Mouse (Mus musculus): ENCODE data around the gene Dnaic1. TPM values are rescaled to one million over a fixed set of nuclear protein-coding genes. Genes with fewer than 3 reads are reported as not detected.
A peak's percentile ranks its signal among the peaks of the same experiment; 100 is the strongest.
"Not testable (repeated sequence)": the region's sequence is repeated elsewhere in the genome, so short reads cannot be mapped to it uniquely, and the experiment has no call there.

Dnaic1 gene
- polyA plus RNA-seq, 1 experiment from 2014 or later = 1.0 TPM

GRCm38 (mm10) chr4:41672522-41672963 is 103.0 kb downstream of the Dnaic1 start:
- Histone ChIP-seq H3K9ac (peak overlapping the region; percentile 52), H3K36me3 (ENCODE audit: poor library complexity, severe bottlenecking) (peaks cover 34% of the 10 kb centered on the region), H3K4me1 (peaks cover 73% of the 10 kb centered on the region), H3K27ac (peak overlapping the region; percentile 91), H3K4me2 (peak overlapping the region; percentile 45), H3K27me3 (no peaks in the 10 kb centered on the region), H3K4me3 (0 out of 2 replicates have a peak overlapping the region, but pooled peaks have one; percentile 0), H3K9me3 (replicated peaks) (no peaks in the 10 kb centered on the region)
- 9% methylated on average over 8 of the region's 8 CpGs for WGBS
- no peak for ATAC-seq

GRCm38 (mm10) chr4:41673186-41673585 is 103.6 kb downstream of the Dnaic1 start:
- peak overlapping the region; percentile 52; the same call in 1 of the 2 replicates for H3K9ac ChIP-seq
- peaks cover 80% of the 10 kb centered on the region for H3K4me1 ChIP-seq
- H3K27me3 ChIP-seq = no peaks in the 10 kb centered on the region
- WGBS = 32% methylated on average over 19 of the region's 19 CpGs
- no peak overlapping the region for H3K4me3 ChIP-seq
- H3K27ac ChIP-seq = peak overlapping the region; percentile 91
- H3K9me3 ChIP-seq (replicated peaks) = no peaks in the 10 kb centered on the region
- no peak for ATAC-seq
- H3K4me2 ChIP-seq = no peak overlapping the region
- peaks cover 29% of the 10 kb centered on the region for H3K36me3 ChIP-seq (ENCODE audit: poor library complexity, severe bottlenecking)

- Histone ChIP-seq H3K4me3 (no peak overlapping the region), H3K36me3 (ENCODE audit: poor library complexity, severe bottlenecking) (peaks cover 14% of the 10 kb centered on the region; the same call in 1 of the 2 replicates), H3K4me1 (peaks cover 99% of the 10 kb centered on the region), H3K4me2 (peak overlapping the region; percentile 35), H3K9ac (peak overlapping the region; percentile 53), H3K9me3 (replicated peaks) (no peaks in the 10 kb centered on the region), H3K27me3 (no peaks in the 10 kb centered on the region), H3K27ac (peak overlapping the region; percentile 76)
- no peak for ATAC-seq
- 49% methylated on average over 17 of the region's 17 CpGs for WGBS
Observed at GRCm38 (mm10) chr4:41676248-41677005, 106.9 kb downstream of the Dnaic1 start.

- peak overlapping the region; percentile 76 for H3K27ac ChIP-seq
- peak; percentile 65 for ATAC-seq
- H3K4me1 ChIP-seq = peaks cover 97% of the 10 kb centered on the region
- H3K9me3 ChIP-seq (replicated peaks) = no peaks in the 10 kb centered on the region
- H3K36me3 ChIP-seq (ENCODE audit: poor library complexity, severe bottlenecking) = peaks cover 14% of the 10 kb centered on the region; the same call in 1 of the 2 replicates
- H3K27me3 ChIP-seq = no peaks in the 10 kb centered on the region
- no peak overlapping the region for H3K4me3 ChIP-seq
- H3K9ac ChIP-seq = peak overlapping the region; percentile 53
- peak overlapping the region; percentile 35 for H3K4me2 ChIP-seq
- WGBS = 36% methylated on average over 13 of the region's 13 CpGs
Observed at GRCm38 (mm10) chr4:41677006-41677629, 107.5 kb downstream of the Dnaic1 start.

- H3K27ac ChIP-seq = peak overlapping the region; percentile 80
- peak overlapping the region; percentile 37 for H3K9ac ChIP-seq
- peaks cover 89% of the 10 kb centered on the region for H3K4me1 ChIP-seq
- no peak for ATAC-seq
- no peaks in the 10 kb centered on the region for H3K9me3 ChIP-seq (replicated peaks)
- no peaks in the 10 kb centered on the region for H3K27me3 ChIP-seq
- H3K4me3 ChIP-seq = no peak overlapping the region
- WGBS = 69% methylated on average over 6 of the region's 6 CpGs
- H3K4me2 ChIP-seq = no peak overlapping the region
- H3K36me3 ChIP-seq (ENCODE audit: poor library complexity, severe bottlenecking) = peaks cover 14% of the 10 kb centered on the region; the same call in 1 of the 2 replicates
Observed at GRCm38 (mm10) chr4:41678863-41679262, 109.3 kb downstream of the Dnaic1 start.

GRCm38 (mm10) chr4:41679291-41679690 is 109.7 kb downstream of the Dnaic1 start:
- peak overlapping the region; percentile 37 for H3K9ac ChIP-seq

GRCm38 (mm10) chr4:41681176-41681575 is 111.6 kb downstream of the Dnaic1 start:
- 47% methylated on average over 4 of the region's 4 CpGs for WGBS
- Histone ChIP-seq H3K9ac (no peak overlapping the region), H3K4me1 (peaks cover 77% of the 10 kb centered on the region)

More at GRCm38 (mm10) chr4:41679291-41679690, 109.7 kb downstream of the Dnaic1 start:
- peaks cover 14% of the 10 kb centered on the region; the same call in 1 of the 2 replicates for H3K36me3 ChIP-seq (ENCODE audit: poor library complexity, severe bottlenecking)
- peak overlapping the region; percentile 5; the same call in 1 of the 2 replicates for H3K4me2 ChIP-seq
- H3K4me1 ChIP-seq = peaks cover 89% of the 10 kb centered on the region
- ATAC-seq = no peak
- H3K9me3 ChIP-seq (replicated peaks) = no peaks in the 10 kb centered on the region
- H3K27ac ChIP-seq = peak overlapping the region; percentile 80
- 6% methylated on average over 2 of the region's 2 CpGs for WGBS
- H3K4me3 ChIP-seq = no peak overlapping the region
- no peaks in the 10 kb centered on the region for H3K27me3 ChIP-seq

GRCm38 (mm10) chr4:41681947-41682346 is 112.4 kb downstream of the Dnaic1 start:
- H3K27me3 ChIP-seq = no peaks in the 10 kb centered on the region
- 0 out of 2 replicates have a peak, but pooled peaks cover 8% of the 10 kb centered on the region for H3K36me3 ChIP-seq (ENCODE audit: poor library complexity, severe bottlenecking)
- no peaks in the 10 kb centered on the region for H3K9me3 ChIP-seq (replicated peaks)
- no peak overlapping the region for H3K9ac ChIP-seq
- H3K4me3 ChIP-seq = no peak overlapping the region
- H3K27ac ChIP-seq = peak overlapping the region; percentile 85
- peak overlapping the region; percentile 48; the same call in 1 of the 2 replicates for H3K4me2 ChIP-seq
- 69% methylated on average over 10 of the region's 10 CpGs for WGBS
- H3K4me1 ChIP-seq = peaks cover 77% of the 10 kb centered on the region
- ATAC-seq = peak; percentile 20

More at GRCm38 (mm10) chr4:41681176-41681575, 111.6 kb downstream of the Dnaic1 start:
- no peaks in the 10 kb centered on the region for H3K27me3 ChIP-seq
- H3K4me2 ChIP-seq = no peak overlapping the region
- H3K27ac ChIP-seq = 0 out of 2 replicates have a peak overlapping the region, but pooled peaks have one; percentile 6
- H3K4me3 ChIP-seq = no peak overlapping the region
- no peaks in the 10 kb centered on the region for H3K9me3 ChIP-seq (replicated peaks)
- 0 out of 2 replicates have a peak, but pooled peaks cover 8% of the 10 kb centered on the region for H3K36me3 ChIP-seq (ENCODE audit: poor library complexity, severe bottlenecking)
- ATAC-seq = no peak

GRCm38 (mm10) chr4:41682789-41683188 is 113.2 kb downstream of the Dnaic1 start:
- WGBS = 27% methylated on average over 6 of the region's 6 CpGs
- Histone ChIP-seq H3K9me3 (replicated peaks) (no peaks in the 10 kb centered on the region), H3K27ac (peak overlapping the region; percentile 85), H3K9ac (peak overlapping the region; percentile 41), H3K4me2 (peak overlapping the region; percentile 48), H3K27me3 (no peaks in the 10 kb centered on the region), H3K36me3 (ENCODE audit: poor library complexity, severe bottlenecking) (0 out of 2 replicates have a peak, but pooled peaks cover 8% of the 10 kb centered on the region), H3K4me1 (peaks cover 77% of the 10 kb centered on the region), H3K4me3 (0 out of 2 replicates have a peak overlapping the region, but pooled peaks have one; percentile 4)
- ATAC-seq = no peak

- H3K4me1 ChIP-seq = peaks cover 75% of the 10 kb centered on the region
- WGBS = 0% methylated on average over 1 of the region's 27 CpGs
- peak; percentile 57 for ATAC-seq
- not testable (repeated sequence) for H3K9me3 ChIP-seq (replicated peaks); H3K36me3 ChIP-seq (ENCODE audit: poor library complexity, severe bottlenecking); H3K27me3 ChIP-seq; H3K9ac ChIP-seq; H3K4me3 ChIP-seq
- peak overlapping the region; percentile 85 for H3K27ac ChIP-seq
- peak overlapping the region; percentile 48 for H3K4me2 ChIP-seq
Observed at GRCm38 (mm10) chr4:41683303-41683702, 113.7 kb downstream of the Dnaic1 start.

- not testable (repeated sequence) for H3K27me3 ChIP-seq; H3K9ac ChIP-seq; H3K36me3 ChIP-seq (ENCODE audit: poor library complexity, severe bottlenecking); H3K9me3 ChIP-seq (replicated peaks)
- peak overlapping the region; percentile 43 for H3K4me2 ChIP-seq
- ATAC-seq = peak; percentile 39
- H3K4me1 ChIP-seq = peaks cover 75% of the 10 kb centered on the region
- H3K27ac ChIP-seq = peak overlapping the region; percentile 93
- 3% methylated on average over 23 of the region's 27 CpGs for WGBS
- H3K4me3 ChIP-seq = peak overlapping the region; percentile 12; the same call in 1 of the 2 replicates
Observed at GRCm38 (mm10) chr4:41684131-41684930, 114.8 kb downstream of the Dnaic1 start.

All from forebrain, embryonic 13.5 days (tissue).